Mouse (Mus musculus) right cerebral cortex, postnatal 4 days (tissue): ENCODE measurements at regions not wholly inside any gene's neighbourhood (a gene's known extent, or its start where the extent isn't known, plus 50 kb on each side); places are given as distances from the start of the nearest gene placed in this dataset.

Experiments
- DNase-seq: peaks from one replicate; pipeline ENCODE4 v3.0.0-alpha.2; 2022

GRCm38 (mm10) chr15:59214096-59214495 lies 325.0 kb downstream of the Gm49356 start:
- no peak for DNase-seq

DNA sequence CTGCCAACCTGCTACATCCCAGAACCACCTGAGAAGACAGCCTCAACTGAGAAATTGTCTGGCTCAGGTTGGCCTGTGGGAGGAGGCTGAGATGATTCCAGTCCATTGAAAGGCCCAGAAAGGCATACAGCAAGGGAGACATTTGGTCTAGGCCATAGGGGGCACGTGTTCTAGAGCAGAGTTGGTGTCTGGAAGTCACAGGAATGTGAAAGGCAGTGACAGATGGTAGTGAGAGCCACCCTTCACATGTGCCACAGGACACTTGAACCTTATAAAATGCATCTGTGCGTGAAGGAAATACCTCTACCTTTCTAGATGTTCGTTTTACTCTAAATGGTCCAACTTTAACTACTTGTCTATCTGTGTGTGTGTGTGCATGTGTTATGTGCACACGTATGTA lies 326.1 kb downstream of the Gm49356 start:
- DNase-seq, result no peak

DNA sequence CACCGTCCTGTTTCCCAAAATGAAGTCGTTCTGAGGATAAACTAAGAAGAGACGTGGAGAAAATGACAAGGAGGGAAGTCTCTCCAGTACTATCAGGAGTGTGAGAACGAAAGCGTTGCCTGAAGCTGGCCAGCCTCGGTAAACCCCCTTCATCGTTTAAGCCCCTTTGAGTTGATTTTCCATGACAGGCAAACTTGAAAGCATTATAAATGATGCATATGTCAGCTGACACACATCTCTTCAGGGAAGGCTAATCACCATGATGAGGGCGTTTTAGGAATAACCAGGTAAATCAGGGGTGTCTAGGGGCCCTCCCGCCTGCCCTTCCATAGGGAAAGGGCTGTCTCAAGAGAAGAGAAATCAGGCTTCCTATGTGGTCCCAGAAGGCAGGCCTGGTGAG lies 328.4 kb downstream of the Gm49356 start:
- DNase-seq, result no peak

DNA sequence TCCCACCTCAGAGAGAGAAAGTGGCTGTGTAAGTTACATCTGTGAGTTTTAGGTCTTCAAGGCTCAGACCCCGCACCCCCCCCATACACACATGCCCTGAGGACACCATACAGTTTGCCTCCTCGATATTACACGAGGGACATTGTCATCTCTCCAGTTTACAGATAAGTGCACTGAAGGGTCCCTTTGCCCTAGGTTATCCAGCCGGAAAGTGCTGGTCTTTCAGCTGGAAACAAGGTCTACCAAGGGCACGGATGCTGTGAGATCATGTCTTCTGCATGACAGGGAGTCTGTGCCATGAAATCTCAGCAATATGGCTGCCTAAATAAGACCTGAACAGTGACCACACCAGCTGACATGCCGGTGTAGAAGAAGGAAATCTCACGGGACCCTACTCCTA lies 329.8 kb downstream of the Gm49356 start:
- no peak for DNase-seq

DNA sequence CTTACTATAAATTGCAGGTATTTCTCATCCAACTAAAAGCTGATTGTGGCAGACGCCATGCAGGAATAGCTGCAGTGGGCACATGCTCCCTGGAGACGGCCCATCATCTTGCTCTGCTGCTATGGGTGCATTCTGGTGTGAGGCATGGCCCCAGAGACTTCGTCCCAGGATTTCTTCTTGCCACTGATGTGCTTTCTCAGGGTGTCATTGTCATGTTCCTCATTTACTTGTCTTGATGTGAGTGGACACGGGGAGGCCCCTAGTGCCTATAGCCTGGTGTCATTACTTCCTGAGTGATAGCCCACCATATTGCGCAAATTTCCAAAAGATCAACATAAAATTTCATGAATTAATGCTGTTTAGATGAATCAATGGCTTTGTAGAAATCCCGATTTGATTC lies 336.5 kb downstream of the Gm49356 start:
- no peak for DNase-seq

GRCm38 (mm10) chr15:59227293-59227692 lies 338.2 kb downstream of the Gm49356 start:
- DNase-seq, result no peak

DNA sequence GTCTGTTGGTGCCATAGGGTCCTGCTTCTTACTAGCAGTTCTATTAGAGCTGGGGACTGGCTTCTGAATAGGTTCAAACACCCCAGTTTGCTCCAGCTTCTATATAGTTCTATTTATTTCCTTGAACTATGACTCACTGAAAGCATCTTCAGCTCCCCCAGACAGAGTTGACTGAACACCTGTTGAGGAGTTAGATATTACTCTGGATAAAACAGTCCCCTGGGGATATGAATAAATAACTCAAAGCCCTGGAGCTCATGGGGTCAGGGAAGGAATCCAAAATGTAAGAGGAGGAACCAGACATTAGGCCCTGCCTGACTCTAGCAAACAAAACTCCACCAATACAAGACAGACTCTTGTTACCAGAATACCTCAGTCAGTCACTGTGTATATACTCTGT lies 341.4 kb downstream of the Gm49356 start:
- no peak for DNase-seq

- DNase-seq, result no peak
These were observed 342.6 kb downstream of the Gm49356 start for GRCm38 (mm10) chr15:59231703-59232102.

GRCm38 (mm10) chr15:59232290-59232689 lies 343.2 kb downstream of the Gm49356 start:
- no peak for DNase-seq

DNA sequence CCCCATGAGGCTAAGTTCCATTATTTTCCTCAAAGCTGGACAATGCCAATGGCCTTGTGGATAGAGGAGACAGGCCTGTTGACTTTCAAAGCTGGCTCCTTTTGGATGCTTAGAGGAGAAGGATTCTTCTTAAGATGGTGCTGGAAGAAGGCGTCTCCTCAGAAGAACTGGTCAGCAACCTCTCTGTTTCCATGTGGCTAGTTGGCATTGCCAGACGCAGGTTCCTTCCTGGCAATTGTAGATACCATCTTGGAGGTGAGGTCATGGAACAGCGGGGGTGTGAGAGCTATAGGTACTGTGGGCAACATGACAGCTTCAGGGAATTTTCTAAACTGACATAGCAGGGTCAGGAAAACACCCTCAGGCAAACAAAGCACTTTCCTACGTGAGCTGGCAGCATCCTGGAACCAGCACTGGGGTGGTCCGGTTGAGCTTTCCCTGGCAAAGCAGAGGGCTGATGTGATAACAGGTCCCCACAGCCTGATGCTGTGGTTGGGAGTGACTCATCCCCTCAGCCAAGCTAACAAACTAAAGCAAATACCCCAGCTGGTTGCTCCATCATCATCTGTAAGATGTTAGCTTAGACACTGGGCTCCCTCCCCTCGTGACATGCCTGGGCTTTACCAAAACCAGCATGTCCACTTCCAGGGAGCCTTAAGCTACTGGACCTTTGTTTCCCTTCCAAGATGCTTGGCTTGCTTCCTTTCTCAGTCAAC lies 348.5 kb downstream of the Gm49356 start:
- no peak for DNase-seq

GRCm38 (mm10) chr15:59241752-59242151 lies 352.7 kb downstream of the Gm49356 start:
- no peak for DNase-seq

DNA sequence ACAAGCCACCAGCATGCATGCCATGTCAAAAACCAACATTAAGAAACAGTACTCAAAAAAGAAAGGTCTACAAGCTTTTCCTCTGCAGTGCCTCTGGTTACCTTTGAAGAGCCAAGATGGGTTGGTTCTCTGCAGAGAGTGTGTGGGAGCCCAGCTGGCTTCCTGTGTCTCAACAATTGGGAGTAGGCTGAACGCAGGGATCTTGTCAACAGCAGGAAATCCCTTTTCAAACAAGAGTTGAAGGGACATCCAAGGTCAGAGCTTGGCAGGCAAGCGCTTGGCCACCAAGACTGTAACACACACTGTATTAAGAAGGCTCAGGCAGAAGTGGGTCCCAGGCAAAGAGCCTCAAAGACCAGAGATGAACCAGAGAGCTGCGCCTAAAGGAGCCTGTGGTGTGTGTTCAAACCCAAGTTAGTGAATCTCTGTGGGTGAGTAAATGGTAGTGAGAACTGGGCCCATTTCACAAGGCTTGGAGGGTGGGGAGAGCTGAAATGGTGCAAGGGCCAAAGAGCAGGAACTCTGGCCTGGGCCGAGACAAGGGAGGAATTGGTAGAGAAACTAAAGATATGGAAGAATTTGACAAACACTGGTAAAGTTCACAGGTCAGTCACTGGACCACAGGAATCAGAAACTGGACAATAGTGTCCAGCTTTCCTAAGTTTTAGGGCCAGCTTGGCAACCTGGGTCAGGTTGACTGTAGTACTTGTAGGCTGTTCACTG lies 357.0 kb downstream of the Gm49356 start:
- DNase-seq, result no peak

- no peak for DNase-seq
These were observed 359.6 kb downstream of the Gm49356 start for GRCm38 (mm10) chr15:59248477-59249260.

DNA sequence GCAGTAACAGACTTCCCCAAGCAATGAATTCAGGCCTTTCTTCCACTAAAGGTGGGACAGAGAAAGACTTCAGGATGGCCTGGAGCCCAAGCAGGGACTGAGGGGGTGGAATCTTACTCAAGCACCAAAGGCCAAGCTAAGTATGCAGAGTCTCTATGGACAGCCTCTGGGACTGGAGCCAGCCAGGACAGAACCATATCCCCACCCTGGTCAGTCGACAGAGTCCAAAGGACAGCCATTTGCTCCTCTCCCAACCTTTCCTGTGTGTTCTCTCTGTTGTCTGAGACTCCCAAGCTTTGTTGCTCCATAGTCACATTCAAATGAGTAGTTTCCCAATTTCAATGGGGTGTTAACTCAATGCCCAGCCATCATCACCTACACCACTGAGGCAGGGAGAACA lies 372.3 kb downstream of the Gm49356 start:
- DNase-seq, result no peak

DNA sequence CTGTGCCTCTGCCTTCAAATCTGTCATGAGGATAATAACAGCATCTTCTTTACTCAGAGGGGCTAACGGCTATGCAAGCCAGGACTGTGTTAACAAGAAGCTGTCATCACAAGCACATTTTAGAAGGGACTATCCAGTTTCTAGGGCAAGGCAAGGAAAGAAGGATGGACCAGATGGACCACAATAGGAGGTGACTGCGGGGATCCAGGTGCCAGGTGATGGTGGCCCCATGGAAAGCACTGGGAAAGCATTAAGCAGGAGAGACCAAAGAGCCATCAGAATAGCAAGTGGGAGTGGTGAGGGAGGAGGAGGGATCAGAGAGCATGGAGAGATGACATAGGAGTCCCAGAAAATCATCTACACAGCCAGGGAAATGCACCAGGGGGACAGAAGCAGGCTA lies 373.3 kb downstream of the Gm49356 start:
- DNase-seq, result no peak

GRCm38 (mm10) chr15:59263433-59264328 lies 374.6 kb downstream of the Gm49356 start:
- no peak for DNase-seq
